Mouse (Mus musculus): ENCODE data around the gene Ppp1r17. TPM values are rescaled to one million over a fixed set of nuclear protein-coding genes. Genes with fewer than 3 reads are reported as not detected.

Gene Ppp1r17
- not detected for total RNA-seq (2023)

GRCm38 (mm10) chr6:56017291-56017994, at the start of gene Ppp1r17:
Ppp1r17 (plus strand) TSS chr6:56017497.

Other genes starting within 250 kb of the Ppp1r17 start
- not detected for gene Itprid1, start 180.6 kb upstream of the Ppp1r17 start, total RNA-seq (2023)

Measured in CD4-positive naive resting alpha-beta T cell, adult 57 days (primary cell).